17 mouse cellular contexts compared by ENCODE assay signal in the genomic region with DNA sequence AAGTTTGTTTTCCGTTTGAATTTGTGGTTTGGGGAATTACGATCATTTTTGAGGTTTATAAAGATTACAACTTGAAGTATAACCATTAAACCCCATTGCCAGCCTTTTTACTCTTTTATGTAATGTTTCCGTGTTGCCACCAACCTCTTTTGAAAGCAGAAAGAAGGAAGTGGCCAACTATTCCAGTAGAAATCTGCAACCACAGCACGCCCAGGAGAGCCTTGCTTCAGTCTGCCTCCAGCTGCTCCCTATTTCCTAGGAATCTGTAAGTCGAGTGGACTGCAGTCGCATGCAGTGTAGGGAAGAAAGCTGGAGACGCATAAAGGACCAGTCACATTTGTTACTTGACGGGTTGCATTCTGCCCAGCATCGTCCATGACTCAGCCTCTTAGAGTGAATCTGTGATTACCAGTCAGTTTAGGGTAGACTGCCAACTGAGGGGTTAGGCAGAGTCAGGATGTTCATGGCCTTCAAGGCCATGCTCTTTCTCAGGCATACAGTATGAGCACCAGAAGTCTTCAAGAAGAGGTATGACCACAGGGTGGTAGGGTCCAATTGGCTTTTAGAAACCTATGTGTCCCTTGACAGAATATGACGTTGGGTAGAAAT.
"Had no signal": no experiment of that assay in that cellular context is flagged by ENCODE, and none has a peak within 500 bp of the region (broad histone marks: within the 10 kb centered on the region; RNA-seq: fewer than 3 reads in every experiment).

No protein-coding gene starts in this region.

- H3K36me3 ChIP-seq: limb, embryonic 10.5 days; liver, embryonic 13.5 days; midbrain, embryonic 15.5 days; neural tube, embryonic 13.5 days; stomach, embryonic 15.5 days had no signal

- H3K4me2 ChIP-seq: liver, embryonic 13.5 days; midbrain, embryonic 11.5 days; midbrain, embryonic 15.5 days; neural tube, embryonic 13.5 days; stomach, embryonic 15.5 days had no signal

- H3K9me3 ChIP-seq: limb, embryonic 10.5 days; liver, embryonic 13.5 days; megakaryocyte, embryonic 14.5 days; midbrain, embryonic 15.5 days; neural tube, embryonic 13.5 days; stomach, embryonic 15.5 days had no signal

- H3K4me3 ChIP-seq: layer of hippocampus, adult 2 months; left cerebral cortex, adult 2 months; limb, embryonic 10.5 days; liver, embryonic 13.5 days; megakaryocyte, embryonic 14.5 days; midbrain, embryonic 15.5 days; neural tube, embryonic 13.5 days; stomach, embryonic 15.5 days had no signal

- DNase-seq: kidney, adult 11 months; kidney, adult 9 months; kidney, postnatal 10 days; kidney, postnatal 4 days; liver, embryonic 13.5 days; liver, postnatal 0 days; right cerebral cortex, postnatal 14 days; thymus, adult 2 months; thymus, postnatal 25 days had no signal

- H3K9ac ChIP-seq: liver, embryonic 13.5 days; liver, postnatal 0 days; midbrain, embryonic 15.5 days; neural tube, embryonic 13.5 days; stomach, embryonic 15.5 days had no signal

- H3K27ac ChIP-seq: layer of hippocampus, adult 2 months; left cerebral cortex, adult 2 months; limb, embryonic 10.5 days; liver, embryonic 13.5 days; midbrain, embryonic 15.5 days; neural tube, embryonic 13.5 days; stomach, embryonic 15.5 days had no signal

- H3K27me3 ChIP-seq: liver, embryonic 13.5 days; megakaryocyte, embryonic 14.5 days; midbrain, embryonic 15.5 days; neural tube, embryonic 13.5 days; stomach, embryonic 15.5 days had no signal

- ATAC-seq: liver, postnatal 0 days; midbrain, embryonic 15.5 days had no signal

- H3K4me1 ChIP-seq: liver, embryonic 13.5 days had no signal
